Mouse (Mus musculus) midbrain, embryonic 12.5 days (tissue): ENCODE measurements around the gene Hk1. TPM values are rescaled to one million over a fixed set of nuclear protein-coding genes. Genes with fewer than 3 reads are reported as not detected.

ENCODE experiments used
- ATAC-seq: fragments of 200-750 bp; cut with Nextera tagmentation; 2 replicates; pipeline ENCODE4 v1.8.0; 2017; ENCODE audit warnings: low read depth, moderate TSS enrichment, moderate library complexity; ENCODE audit not compliant: low FRiP score
- H3K27ac ChIP-seq: fragments of 300-500 bp; sonication (generic); replicated peaks from 2 replicates; pipeline ENCODE4 v1.5.1; 2016; ENCODE audit warnings: mild to moderate bottlenecking
- H3K27me3 ChIP-seq: fragments of 300-500 bp; sonication (generic); 2 replicates; pipeline ENCODE4 v1.6.1; 2016; ENCODE audit warnings: mild to moderate bottlenecking
- H3K36me3 ChIP-seq: fragments of 300-500 bp; sonication (generic); 2 replicates; pipeline ENCODE4 v1.6.1; 2016
- H3K4me1 ChIP-seq: fragments of 300-500 bp; sonication (generic); 2 replicates; pipeline ENCODE4 v1.6.1; 2016
- H3K4me2 ChIP-seq: fragments of 300-500 bp; sonication (generic); replicated peaks from 2 replicates; pipeline ENCODE4 v1.6.1; 2016; ENCODE audit warnings: mild to moderate bottlenecking, moderate library complexity
- H3K4me3 ChIP-seq: fragments of 300-500 bp; sonication (generic); 2 replicates; pipeline ENCODE4 v1.5.1; 2016; ENCODE audit warnings: mild to moderate bottlenecking
- H3K9ac ChIP-seq: fragments of 300-500 bp; sonication (generic); replicated peaks from 2 replicates; pipeline ENCODE4 v1.6.1; 2016; ENCODE audit warnings: mild to moderate bottlenecking, moderate library complexity
- H3K9me3 ChIP-seq: fragments of 300-500 bp; sonication (generic); 2 replicates; pipeline ENCODE4 v1.6.1; 2016; ENCODE audit warnings: mild to moderate bottlenecking
- WGBS: fragments of 180-500 bp; shearing (Covaris S2); methylation state at CpG from one replicate; pipeline ENCODE4 v1.1.7; 2016; 5-methylcytosine and 5-hydroxymethylcytosine counted together
- polyA plus RNA-seq: library from polyadenylated mRNA; unstranded; fragments of >200 nt; fragmentation: Nextera tagmentation; extraction: Ambion mirVana; gene quantifications from 2 replicates; pipeline ENCODE4 v1.2.1, GENCODE M21; 2016

Hk1 gene
- 40.6 and 44.5 TPM in 2 replicates for polyA plus RNA-seq

- no peak within 1 kb of the TSS for H3K4me2 ChIP-seq
- WGBS, result 93% methylated on average over 1 of the region's 1 CpGs
- no peaks in the 10 kb centered on the region for H3K36me3 ChIP-seq
- H3K4me3 ChIP-seq, result no peak within 1 kb of the TSS
- no peaks in the 10 kb centered on the region for H3K9me3 ChIP-seq
- H3K27ac ChIP-seq, result no peak within 1 kb of the TSS
- H3K4me1 ChIP-seq, result no peaks in the 10 kb centered on the region
- no peaks in the 10 kb centered on the region for H3K27me3 ChIP-seq
- ATAC-seq, result no peak
- no peak within 1 kb of the TSS for H3K9ac ChIP-seq
Measured at GRCm38 (mm10) chr10:62379808-62380207, at the start of gene Hk1. Hk1 (minus strand) TSS chr10:62379908.

GRCm38 (mm10) chr10:62425081-62425871 lies 45.6 kb upstream of the Hk1 start:
- H3K4me2 ChIP-seq, result no peak overlapping the region
- H3K27ac ChIP-seq, result no peak overlapping the region
- 52% methylated on average over 9 of the region's 9 CpGs for WGBS
- ATAC-seq, result no peak
- no peak overlapping the region for H3K4me3 ChIP-seq
- no peaks in the 10 kb centered on the region for H3K4me1 ChIP-seq
- H3K36me3 ChIP-seq, result peaks cover 25% of the 10 kb centered on the region
- H3K27me3 ChIP-seq, result 0 out of 2 replicates have a peak, but pooled peaks cover 3% of the 10 kb centered on the region
- no peaks in the 10 kb centered on the region for H3K9me3 ChIP-seq
- no peak overlapping the region for H3K9ac ChIP-seq

GRCm38 (mm10) chr10:62422255-62422654 lies 42.5 kb upstream of the Hk1 start, which contains the start of gene Hkdc1:
Hkdc1 (minus strand) TSS chr10:62422491.
- no peak within 1 kb of the TSS for H3K9ac ChIP-seq
- H3K4me3 ChIP-seq, result no peak within 1 kb of the TSS
- H3K36me3 ChIP-seq, result no peaks in the 10 kb centered on the region
- ATAC-seq, result no peak
- H3K4me1 ChIP-seq, result no peaks in the 10 kb centered on the region
- no peak within 1 kb of the TSS for H3K27ac ChIP-seq
- H3K4me2 ChIP-seq, result no peak within 1 kb of the TSS
- 53% methylated on average over 15 of the region's 15 CpGs for WGBS
- no peaks in the 10 kb centered on the region for H3K9me3 ChIP-seq
- 0 out of 2 replicates have a peak, but pooled peaks cover 3% of the 10 kb centered on the region for H3K27me3 ChIP-seq

GRCm38 (mm10) chr10:62421127-62421526 lies 41.4 kb upstream of the Hk1 start:
- no peak overlapping the region for H3K4me3 ChIP-seq
- no peak overlapping the region for H3K9ac ChIP-seq
- no peaks in the 10 kb centered on the region for H3K36me3 ChIP-seq
- ATAC-seq, result no peak
- H3K4me1 ChIP-seq, result no peaks in the 10 kb centered on the region
- 87% methylated on average over 3 of the region's 3 CpGs for WGBS
- H3K27ac ChIP-seq, result no peak overlapping the region
- H3K4me2 ChIP-seq, result no peak overlapping the region
- no peaks in the 10 kb centered on the region for H3K9me3 ChIP-seq
- 0 out of 2 replicates have a peak, but pooled peaks cover 3% of the 10 kb centered on the region for H3K27me3 ChIP-seq

- WGBS, result 75% methylated on average over 6 of the region's 6 CpGs
- H3K36me3 ChIP-seq, result no peaks in the 10 kb centered on the region
Measured at GRCm38 (mm10) chr10:62420399-62420798, 40.7 kb upstream of the Hk1 start.

GRCm38 (mm10) chr10:62419422-62419821 lies 39.7 kb upstream of the Hk1 start:
- Histone ChIP-seq H3K27ac (no peak overlapping the region), H3K36me3 (no peaks in the 10 kb centered on the region), H3K4me1 (no peaks in the 10 kb centered on the region), H3K4me3 (no peak overlapping the region), H3K9me3 (no peaks in the 10 kb centered on the region), H3K4me2 (no peak overlapping the region), H3K27me3 (0 out of 2 replicates have a peak, but pooled peaks cover 3% of the 10 kb centered on the region), H3K9ac (no peak overlapping the region)
- WGBS, result 89% methylated on average over 5 of the region's 5 CpGs
- no peak for ATAC-seq

More at GRCm38 (mm10) chr10:62420399-62420798, 40.7 kb upstream of the Hk1 start:
- Histone ChIP-seq H3K4me3 (no peak overlapping the region), H3K4me1 (no peaks in the 10 kb centered on the region), H3K9ac (no peak overlapping the region), H3K9me3 (no peaks in the 10 kb centered on the region), H3K4me2 (no peak overlapping the region), H3K27ac (no peak overlapping the region), H3K27me3 (0 out of 2 replicates have a peak, but pooled peaks cover 3% of the 10 kb centered on the region)
- no peak for ATAC-seq

GRCm38 (mm10) chr10:62418831-62419356 lies 39.2 kb upstream of the Hk1 start:
- Histone ChIP-seq H3K4me1 (no peaks in the 10 kb centered on the region), H3K9me3 (no peaks in the 10 kb centered on the region), H3K27ac (no peak overlapping the region), H3K4me3 (no peak overlapping the region), H3K36me3 (no peaks in the 10 kb centered on the region), H3K4me2 (no peak overlapping the region), H3K27me3 (0 out of 2 replicates have a peak, but pooled peaks cover 3% of the 10 kb centered on the region), H3K9ac (no peak overlapping the region)
- no peak for ATAC-seq
- WGBS, result 66% methylated on average over 7 of the region's 7 CpGs

- Histone ChIP-seq H3K27ac (no peak overlapping the region), H3K9ac (no peak overlapping the region), H3K4me3 (no peak overlapping the region), H3K4me1 (no peaks in the 10 kb centered on the region), H3K9me3 (no peaks in the 10 kb centered on the region), H3K27me3 (peaks cover 8% of the 10 kb centered on the region; the same call in 1 of the 2 replicates), H3K36me3 (no peaks in the 10 kb centered on the region), H3K4me2 (no peak overlapping the region)
- ATAC-seq, result no peak
- WGBS, result 37% methylated on average over 4 of the region's 4 CpGs
Measured at GRCm38 (mm10) chr10:62413606-62413982, 33.9 kb upstream of the Hk1 start.

GRCm38 (mm10) chr10:62412906-62413605 lies 33.3 kb upstream of the Hk1 start:
- Histone ChIP-seq H3K9ac (no peak overlapping the region), H3K36me3 (no peaks in the 10 kb centered on the region), H3K4me3 (no peak overlapping the region), H3K27me3 (peaks cover 10% of the 10 kb centered on the region; the same call in 1 of the 2 replicates), H3K4me1 (no peaks in the 10 kb centered on the region), H3K9me3 (no peaks in the 10 kb centered on the region), H3K4me2 (no peak overlapping the region), H3K27ac (no peak overlapping the region)
- WGBS, result 37% methylated on average over 8 of the region's 8 CpGs
- ATAC-seq, result no peak

GRCm38 (mm10) chr10:62411431-62412410 lies 32.0 kb upstream of the Hk1 start:
- Histone ChIP-seq H3K9me3 (no peaks in the 10 kb centered on the region), H3K4me3 (no peak overlapping the region), H3K9ac (no peak overlapping the region), H3K27me3 (peaks cover 10% of the 10 kb centered on the region; the same call in 1 of the 2 replicates), H3K4me1 (no peaks in the 10 kb centered on the region), H3K27ac (no peak overlapping the region), H3K36me3 (no peaks in the 10 kb centered on the region), H3K4me2 (no peak overlapping the region)
- no peak for ATAC-seq
- 73% methylated on average over 19 of the region's 19 CpGs for WGBS

GRCm38 (mm10) chr10:62410943-62411342 lies 31.2 kb upstream of the Hk1 start:
- Histone ChIP-seq H3K9me3 (no peaks in the 10 kb centered on the region), H3K27ac (no peak overlapping the region), H3K4me3 (no peak overlapping the region), H3K36me3 (no peaks in the 10 kb centered on the region), H3K9ac (no peak overlapping the region), H3K4me2 (no peak overlapping the region), H3K4me1 (no peaks in the 10 kb centered on the region), H3K27me3 (peaks cover 10% of the 10 kb centered on the region; the same call in 1 of the 2 replicates)
- ATAC-seq, result 0 out of 2 replicates have a peak, but pooled peaks have one; percentile 19
- 7% methylated on average over 5 of the region's 5 CpGs for WGBS
